Mouse (Mus musculus): ENCODE data around the gene Rdh16f1. TPM values are rescaled to one million over a fixed set of nuclear protein-coding genes. Genes with fewer than 3 reads are reported as not detected.
"Not testable (repeated sequence)": the region's sequence is repeated elsewhere in the genome, so short reads cannot be mapped to it uniquely, and the experiment has no call there.

The Rdh16f1 gene
- polyA plus RNA-seq, 1 experiment from 2014 or later: not detected

DNA sequence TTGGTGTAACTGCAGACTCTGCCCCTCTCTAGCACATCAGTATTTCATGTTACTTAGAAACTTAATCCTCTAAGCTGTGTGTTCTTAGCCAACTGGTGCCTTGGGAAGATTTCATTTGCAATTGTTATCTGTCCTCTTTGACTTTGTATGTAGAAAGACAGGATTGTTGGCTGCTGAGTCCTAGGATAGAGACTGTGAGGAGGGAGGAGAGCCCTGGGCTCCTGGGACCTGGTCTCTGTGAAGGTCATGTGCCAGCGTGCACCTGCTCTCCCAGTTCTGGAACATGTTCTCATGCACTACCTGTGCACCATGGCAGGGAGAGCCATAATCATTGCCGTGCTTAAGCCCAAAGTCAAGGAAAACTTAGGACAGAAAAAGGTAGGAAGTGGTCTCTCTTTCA, 42.0 kb downstream of the Rdh16f1 start:
- no peak overlapping the region for H3K9ac ChIP-seq
- H3K27me3 ChIP-seq: no peaks in the 10 kb centered on the region
- WGBS: 88% methylated on average over 2 of the region's 2 CpGs
- peaks cover 3% of the 10 kb centered on the region for H3K9me3 ChIP-seq
- H3K4me1 ChIP-seq (replicated peaks): no peaks in the 10 kb centered on the region
- no peak for ATAC-seq (ENCODE audit: low FRiP score)
- no peak overlapping the region for H3K4me3 ChIP-seq
- H3K36me3 ChIP-seq: no peaks in the 10 kb centered on the region
- no peak overlapping the region for H3K27ac ChIP-seq
- no peak overlapping the region for H3K4me2 ChIP-seq

- H3K9me3 ChIP-seq: no peaks in the 10 kb centered on the region
- no peaks in the 10 kb centered on the region for H3K27me3 ChIP-seq
- H3K27ac ChIP-seq: no peak overlapping the region
- 83% methylated on average over 5 of the region's 5 CpGs for WGBS
- H3K9ac ChIP-seq: no peak overlapping the region
- ATAC-seq (ENCODE audit: low FRiP score): no peak
- no peaks in the 10 kb centered on the region for H3K4me1 ChIP-seq (replicated peaks)
- H3K4me3 ChIP-seq: no peak overlapping the region
- H3K4me2 ChIP-seq: no peak overlapping the region
- H3K36me3 ChIP-seq: no peaks in the 10 kb centered on the region
Measured at GRCm38 (mm10) chr10:127802236-127802635, 42.6 kb downstream of the Rdh16f1 start.

DNA sequence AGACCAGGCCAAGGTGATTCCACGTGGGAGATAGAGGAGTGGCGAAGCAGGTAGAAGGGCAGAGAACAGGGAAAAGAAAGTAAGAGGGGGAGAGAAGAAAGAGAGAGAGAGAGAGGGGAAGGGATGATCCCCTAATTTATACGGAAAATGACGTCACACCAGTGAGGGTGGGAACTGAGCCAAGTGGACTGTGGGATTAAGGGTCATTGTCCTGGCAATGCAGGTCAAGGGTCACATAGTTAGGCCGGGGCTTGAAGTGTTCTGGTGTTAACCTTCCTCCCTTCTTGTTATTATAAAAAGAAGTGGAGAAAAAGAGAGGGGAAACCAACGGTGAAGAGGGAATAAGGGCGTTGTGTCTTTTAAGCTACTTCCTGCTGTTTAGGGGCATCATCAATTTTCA, 44.8 kb downstream of the Rdh16f1 start:
- H3K27me3 ChIP-seq: no peaks in the 10 kb centered on the region
- ATAC-seq (ENCODE audit: low FRiP score): no peak
- no peak overlapping the region for H3K27ac ChIP-seq
- 58% methylated on average over 7 of the region's 7 CpGs for WGBS
- no peaks in the 10 kb centered on the region for H3K36me3 ChIP-seq
- H3K4me3 ChIP-seq: no peak overlapping the region
- H3K9me3 ChIP-seq: no peaks in the 10 kb centered on the region
- no peak overlapping the region for H3K9ac ChIP-seq
- H3K4me1 ChIP-seq (replicated peaks): no peaks in the 10 kb centered on the region
- H3K4me2 ChIP-seq: no peak overlapping the region

- H3K4me2 ChIP-seq: no peak overlapping the region
- peaks cover 10% of the 10 kb centered on the region for H3K9me3 ChIP-seq
- H3K27me3 ChIP-seq: no peaks in the 10 kb centered on the region
- H3K4me3 ChIP-seq: no peak overlapping the region
- H3K4me1 ChIP-seq (replicated peaks): no peaks in the 10 kb centered on the region
- H3K9ac ChIP-seq: no peak overlapping the region
- no peak overlapping the region for H3K27ac ChIP-seq
- no peaks in the 10 kb centered on the region for H3K36me3 ChIP-seq
- no peak for ATAC-seq (ENCODE audit: low FRiP score)
Measured at GRCm38 (mm10) chr10:127815888-127816287, 56.3 kb downstream of the Rdh16f1 start.

DNA sequence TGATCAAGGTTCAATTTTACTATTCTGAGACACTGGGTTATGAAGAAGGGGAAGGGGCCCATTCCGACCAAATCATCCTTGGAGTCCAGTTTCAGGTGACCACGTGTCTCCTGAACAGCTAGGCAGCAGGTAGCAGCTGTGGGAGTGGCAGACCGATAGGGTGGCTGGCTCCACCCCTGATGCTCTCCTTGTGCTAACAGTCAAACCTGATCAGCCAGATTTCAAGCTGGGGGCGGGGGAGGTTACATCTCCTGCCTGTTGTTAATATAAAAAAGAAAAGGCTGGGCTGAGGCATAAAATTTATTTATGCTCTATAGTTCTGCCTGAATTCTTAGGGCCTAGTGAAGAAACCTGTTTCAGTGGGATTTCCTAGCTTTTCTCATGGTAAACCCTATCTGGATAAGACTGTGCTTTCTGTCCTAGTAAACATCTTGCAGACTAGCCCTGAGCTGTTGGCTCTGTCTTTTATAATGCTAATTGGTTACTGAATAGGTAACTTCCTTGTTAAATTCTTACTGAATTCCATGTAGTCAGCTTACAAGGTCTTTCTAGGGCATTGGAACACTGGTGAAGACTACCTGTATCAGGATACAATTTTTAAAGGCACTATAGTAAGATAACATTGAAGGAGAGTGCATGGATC, 57.8 kb downstream of the Rdh16f1 start:
- peaks cover 12% of the 10 kb centered on the region for H3K9me3 ChIP-seq
- not testable (repeated sequence) for H3K9ac ChIP-seq; H3K27me3 ChIP-seq; H3K36me3 ChIP-seq; ATAC-seq (ENCODE audit: low FRiP score); H3K4me2 ChIP-seq; H3K4me3 ChIP-seq; H3K27ac ChIP-seq; H3K4me1 ChIP-seq (replicated peaks)
- WGBS: 88% methylated on average over 4 of the region's 4 CpGs

GRCm38 (mm10) chr10:127821806-127822205, 62.2 kb downstream of the Rdh16f1 start:
- not testable (repeated sequence) for H3K9ac ChIP-seq; H3K36me3 ChIP-seq; H3K4me2 ChIP-seq; ATAC-seq (ENCODE audit: low FRiP score); H3K27me3 ChIP-seq; H3K4me3 ChIP-seq; H3K27ac ChIP-seq; H3K4me1 ChIP-seq (replicated peaks)
- WGBS: 94% methylated on average over 2 of the region's 2 CpGs
- H3K9me3 ChIP-seq: peaks cover 12% of the 10 kb centered on the region

DNA sequence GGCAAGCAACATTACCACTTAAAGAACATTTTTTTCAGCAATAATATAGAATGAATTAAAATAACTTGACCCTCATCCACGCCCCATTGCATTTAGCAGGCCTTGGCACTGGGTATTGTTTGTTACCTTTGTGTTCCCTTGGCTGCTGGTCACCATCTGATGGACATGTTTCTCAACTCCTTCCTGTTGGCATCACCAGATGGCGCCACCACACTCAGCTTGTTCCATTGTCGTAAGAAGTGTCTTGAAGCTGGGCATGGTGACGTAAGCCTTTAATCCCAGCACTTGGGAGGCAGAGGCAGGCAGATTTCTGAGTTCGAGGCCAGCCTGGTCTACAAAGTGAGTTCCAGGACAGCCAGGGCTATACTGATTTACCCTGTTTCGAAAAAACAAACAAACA, 65.8 kb downstream of the Rdh16f1 start:
- ATAC-seq (ENCODE audit: low FRiP score): no peak
- no peaks in the 10 kb centered on the region for H3K4me1 ChIP-seq (replicated peaks)
- no peak overlapping the region for H3K27ac ChIP-seq
- no peak overlapping the region for H3K9ac ChIP-seq
- no peaks in the 10 kb centered on the region for H3K27me3 ChIP-seq
- H3K4me2 ChIP-seq: no peak overlapping the region
- WGBS: 87% methylated on average over 6 of the region's 6 CpGs
- no peaks in the 10 kb centered on the region for H3K36me3 ChIP-seq
- no peak overlapping the region for H3K4me3 ChIP-seq
- H3K9me3 ChIP-seq: peaks cover 4% of the 10 kb centered on the region; the same call in 1 of the 2 replicates

DNA sequence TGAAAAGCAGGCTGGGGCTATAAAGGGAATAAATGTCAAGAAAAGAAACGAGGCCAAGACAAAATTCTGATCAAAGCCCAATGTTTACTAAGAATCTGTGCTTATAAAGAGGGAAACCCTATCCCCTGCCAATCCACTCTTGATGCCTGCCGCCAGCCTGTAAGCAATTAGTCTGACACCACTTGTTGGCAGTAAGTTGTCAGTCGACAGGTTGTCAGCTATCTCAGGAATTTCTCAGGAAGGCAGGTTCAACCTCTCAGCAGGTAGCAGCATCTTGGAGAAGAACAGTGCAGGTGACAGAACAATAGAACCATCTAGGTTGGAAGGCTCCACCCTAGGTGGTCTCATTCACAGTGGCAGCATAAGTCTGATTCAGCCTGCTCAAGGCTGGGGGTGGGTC, 69.5 kb downstream of the Rdh16f1 start:
- no peak overlapping the region for H3K4me2 ChIP-seq
- H3K27me3 ChIP-seq: no peaks in the 10 kb centered on the region
- H3K36me3 ChIP-seq: no peaks in the 10 kb centered on the region
- H3K9me3 ChIP-seq: no peaks in the 10 kb centered on the region
- H3K4me3 ChIP-seq: no peak overlapping the region
- no peak overlapping the region for H3K9ac ChIP-seq
- no peaks in the 10 kb centered on the region for H3K4me1 ChIP-seq (replicated peaks)
- H3K27ac ChIP-seq: no peak overlapping the region
- WGBS: 71% methylated on average over 3 of the region's 3 CpGs
- no peak for ATAC-seq (ENCODE audit: low FRiP score)

GRCm38 (mm10) chr10:127834186-127834585, 74.6 kb downstream of the Rdh16f1 start:
- H3K27me3 ChIP-seq: not testable (repeated sequence)

DNA sequence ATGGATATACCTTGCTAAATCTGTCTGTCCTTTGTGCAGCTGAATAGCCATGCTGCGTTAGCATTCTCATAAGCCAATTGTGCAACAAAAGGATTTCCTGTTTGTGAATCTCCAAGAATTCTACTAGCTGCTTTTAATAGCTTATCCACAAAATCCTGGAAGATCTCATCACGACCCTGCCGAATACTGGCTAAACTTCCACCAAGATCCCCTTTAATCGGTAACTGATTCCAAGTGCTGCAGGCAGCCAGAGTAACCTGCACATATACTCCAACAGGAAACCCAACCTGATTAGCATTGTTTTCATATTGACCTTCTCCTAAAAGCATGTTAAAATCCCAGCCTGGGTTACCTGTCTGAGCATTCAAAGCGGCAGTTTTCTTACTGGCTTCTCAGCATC, 75.7 kb downstream of the Rdh16f1 start:
- ATAC-seq (ENCODE audit: low FRiP score): no peak
- H3K27ac ChIP-seq: no peak overlapping the region
- H3K9ac ChIP-seq: no peak overlapping the region
- H3K36me3 ChIP-seq: no peaks in the 10 kb centered on the region
- no peak overlapping the region for H3K4me2 ChIP-seq
- no peak overlapping the region for H3K4me3 ChIP-seq
- no peaks in the 10 kb centered on the region for H3K4me1 ChIP-seq (replicated peaks)
- H3K9me3 ChIP-seq: peaks cover 6% of the 10 kb centered on the region; the same call in 1 of the 2 replicates
- H3K27me3 ChIP-seq: no peaks in the 10 kb centered on the region
- 91% methylated on average over 5 of the region's 5 CpGs for WGBS

More at GRCm38 (mm10) chr10:127834186-127834585, 74.6 kb downstream of the Rdh16f1 start:
- ATAC-seq (ENCODE audit: low FRiP score); H3K36me3 ChIP-seq; H3K4me3 ChIP-seq; H3K4me2 ChIP-seq; H3K9ac ChIP-seq; H3K4me1 ChIP-seq (replicated peaks); H3K27ac ChIP-seq; H3K9me3 ChIP-seq: not testable (repeated sequence)
- 98% methylated on average over 1 of the region's 1 CpGs for WGBS

GRCm38 (mm10) chr10:127837793-127838192, 78.2 kb downstream of the Rdh16f1 start:
- H3K9me3 ChIP-seq; ATAC-seq (ENCODE audit: low FRiP score); H3K36me3 ChIP-seq; H3K4me1 ChIP-seq (replicated peaks); H3K9ac ChIP-seq; H3K4me2 ChIP-seq; H3K27me3 ChIP-seq; H3K4me3 ChIP-seq; H3K27ac ChIP-seq: not testable (repeated sequence)
- WGBS: 93% methylated on average over 5 of the region's 5 CpGs

GRCm38 (mm10) chr10:127838539-127838938, 79.0 kb downstream of the Rdh16f1 start:
- no peak overlapping the region for H3K9ac ChIP-seq
- peaks cover 6% of the 10 kb centered on the region; the same call in 1 of the 2 replicates for H3K9me3 ChIP-seq
- no peak overlapping the region for H3K4me2 ChIP-seq
- H3K27ac ChIP-seq: no peak overlapping the region
- H3K4me1 ChIP-seq (replicated peaks): no peaks in the 10 kb centered on the region
- no peaks in the 10 kb centered on the region for H3K36me3 ChIP-seq
- H3K27me3 ChIP-seq: no peaks in the 10 kb centered on the region
- no peak for ATAC-seq (ENCODE audit: low FRiP score)
- 90% methylated on average over 2 of the region's 2 CpGs for WGBS
- H3K4me3 ChIP-seq: no peak overlapping the region

DNA sequence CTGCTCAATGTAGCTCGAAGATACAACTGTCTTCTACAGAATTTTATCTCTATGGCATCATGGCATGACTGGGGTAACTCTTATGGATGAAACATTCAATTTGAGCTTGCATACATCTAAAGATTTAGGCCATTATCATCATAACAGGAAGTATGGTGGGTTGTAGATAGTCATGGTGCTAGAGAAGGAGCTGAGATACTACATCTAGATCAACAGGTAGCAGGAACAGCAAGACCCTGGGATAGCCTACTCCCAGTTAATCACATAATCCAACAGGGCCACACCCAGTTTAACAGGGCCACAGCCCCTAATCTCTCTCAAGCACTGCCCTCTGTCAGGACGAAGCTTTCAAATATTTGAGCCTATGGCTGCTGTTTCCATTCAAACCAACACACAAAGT, 81.2 kb downstream of the Rdh16f1 start:
- 78% methylated on average over 2 of the region's 2 CpGs for WGBS
- ATAC-seq (ENCODE audit: low FRiP score): no peak
- Histone ChIP-seq H3K4me2 (no peak overlapping the region), H3K36me3 (no peaks in the 10 kb centered on the region), H3K9me3 (peaks cover 6% of the 10 kb centered on the region; the same call in 1 of the 2 replicates), H3K27me3 (no peaks in the 10 kb centered on the region), H3K4me3 (no peak overlapping the region), H3K4me1 (replicated peaks) (no peaks in the 10 kb centered on the region), H3K27ac (no peak overlapping the region), H3K9ac (no peak overlapping the region)
